Mouse (Mus musculus) midbrain, embryonic 14.5 days (tissue): Measurements from ENCODE around the gene F11r. TPM values are rescaled to one million over a fixed set of nuclear protein-coding genes. Genes with fewer than 3 reads are reported as not detected.

Experiments used
- ATAC-seq: fragments of 200-750 bp; cut with Nextera tagmentation; 2 replicates; pipeline ENCODE4 v1.8.0; 2017; ENCODE audit warnings: moderate number of reproducible peaks, moderate library complexity; ENCODE audit not compliant: low FRiP score, low TSS enrichment
- DNase-seq: peaks from one replicate; pipeline ENCODE4 v3.0.0-alpha.2; 2015
- H3K27ac ChIP-seq: fragments of 300-500 bp; sonication (generic); replicated peaks from 2 replicates; pipeline ENCODE4 v1.5.1; 2014; ENCODE audit warnings: mild to moderate bottlenecking, low read depth, low read length, moderate library complexity
- H3K27me3 ChIP-seq: fragments of 300-500 bp; sonication (generic); 2 replicates; pipeline ENCODE4 v1.6.1; 2014; ENCODE audit warnings: low read length, control low read depth, mixed read lengths; ENCODE audit not compliant: control insufficient read depth, insufficient read depth
- H3K36me3 ChIP-seq: fragments of 300-500 bp; sonication (generic); 2 replicates; pipeline ENCODE4 v1.6.1; 2014; ENCODE audit warnings: low read length, control low read depth; ENCODE audit not compliant: control insufficient read depth, insufficient read depth
- H3K4me1 ChIP-seq: fragments of 300-500 bp; sonication (generic); 2 replicates; pipeline ENCODE4 v1.6.1; 2014; ENCODE audit warnings: mild to moderate bottlenecking, antibody characterized with exemption, low read length, control low read depth; ENCODE audit not compliant: control insufficient read depth, insufficient read depth
- H3K4me2 ChIP-seq: fragments of 300-500 bp; sonication (generic); 2 replicates; pipeline ENCODE4 v1.6.1; 2014; ENCODE audit warnings: mild to moderate bottlenecking, low read length, moderate library complexity
- H3K4me3 ChIP-seq: fragments of 300-500 bp; sonication (generic); replicated peaks from 2 replicates; pipeline ENCODE4 v1.5.1; 2014; ENCODE audit warnings: low read depth, low read length
- H3K9ac ChIP-seq: fragments of 300-500 bp; sonication (generic); replicated peaks from 2 replicates; pipeline ENCODE4 v1.6.1; 2014; ENCODE audit warnings: mild to moderate bottlenecking, low read length, moderate library complexity
- H3K9me3 ChIP-seq: fragments of 300-500 bp; sonication (generic); 2 replicates; pipeline ENCODE4 v1.6.1; 2016; ENCODE audit warnings: low read length, control low read depth, mixed read lengths; ENCODE audit not compliant: control insufficient read depth
- WGBS: fragments of 180-500 bp; shearing (Covaris S2); extraction: QIAGEN DNeasy Blood & Tissue Kit; methylation state at CpG from one replicate; pipeline ENCODE4 v1.1.7; 2014; 5-methylcytosine and 5-hydroxymethylcytosine counted together
- polyA plus RNA-seq: library from polyadenylated mRNA; unstranded; fragments of >200 nt; fragmentation: Nextera tagmentation; extraction: Ambion mirVana; gene quantifications from 2 replicates; pipeline ENCODE4 v1.2.1, GENCODE M21; 2014

Gene F11r
- polyA plus RNA-seq, 1 experiment from 2014 or later = 8.1 TPM

DNA sequence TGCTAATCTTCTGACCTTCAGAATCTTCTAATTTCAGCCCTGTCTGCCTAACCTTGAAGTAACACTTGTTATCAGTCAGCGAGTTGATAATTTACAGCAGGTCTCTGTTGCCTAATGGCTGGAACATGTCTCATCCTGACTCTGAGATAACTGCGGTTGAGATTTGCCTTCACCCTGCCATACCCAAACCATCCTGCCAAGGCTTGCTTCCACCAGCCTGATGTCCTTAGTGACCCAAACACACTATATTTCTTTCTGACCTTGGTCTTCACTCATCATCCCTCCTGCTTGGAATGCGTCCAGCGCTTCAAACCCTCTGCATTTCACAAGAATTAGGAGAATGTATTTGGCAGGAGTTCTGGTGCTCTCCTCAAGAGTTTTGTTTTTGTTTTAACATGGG is 12.2 kb upstream of the F11r start:
- Histone ChIP-seq H3K4me3 (no peak overlapping the region), H3K27ac (no peak overlapping the region), H3K4me2 (no peak overlapping the region), H3K9me3 (no peaks in the 10 kb centered on the region), H3K4me1 (no peaks in the 10 kb centered on the region), H3K9ac (no peak overlapping the region), H3K36me3 (peaks cover 14% of the 10 kb centered on the region), H3K27me3 (no peaks in the 10 kb centered on the region)
- DNase-seq = no peak
- WGBS = 83% methylated on average over 4 of the region's 4 CpGs
- ATAC-seq = no peak

DNA sequence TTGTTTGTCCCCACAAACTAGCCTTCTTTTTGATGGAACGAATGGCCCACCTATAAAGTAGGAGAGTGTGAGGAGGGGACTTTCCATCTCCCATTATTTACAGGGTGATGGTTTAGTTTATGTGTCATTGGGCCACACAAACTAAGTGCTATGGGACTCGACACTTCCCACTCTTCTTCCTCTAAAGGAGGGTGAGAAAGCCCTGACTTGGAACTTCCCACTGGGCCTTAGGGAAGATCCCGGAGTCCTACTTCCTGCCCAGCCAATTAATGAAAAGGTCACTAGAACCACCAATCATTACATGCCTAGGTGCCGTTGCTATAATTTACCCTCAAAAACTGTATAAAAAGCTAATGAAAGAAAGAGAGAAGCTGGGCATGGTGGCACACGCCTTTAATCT is 5.2 kb upstream of the F11r start:
- no peaks in the 10 kb centered on the region for H3K36me3 ChIP-seq
- H3K27me3 ChIP-seq = peaks cover 2% of the 10 kb centered on the region
- DNase-seq = no peak
- no peak for ATAC-seq
- H3K4me3 ChIP-seq = no peak overlapping the region
- 88% methylated on average over 5 of the region's 5 CpGs for WGBS
- H3K27ac ChIP-seq = no peak overlapping the region
- H3K4me2 ChIP-seq = no peak overlapping the region
- H3K9me3 ChIP-seq = no peaks in the 10 kb centered on the region
- H3K9ac ChIP-seq = no peak overlapping the region
- H3K4me1 ChIP-seq = no peaks in the 10 kb centered on the region

DNA sequence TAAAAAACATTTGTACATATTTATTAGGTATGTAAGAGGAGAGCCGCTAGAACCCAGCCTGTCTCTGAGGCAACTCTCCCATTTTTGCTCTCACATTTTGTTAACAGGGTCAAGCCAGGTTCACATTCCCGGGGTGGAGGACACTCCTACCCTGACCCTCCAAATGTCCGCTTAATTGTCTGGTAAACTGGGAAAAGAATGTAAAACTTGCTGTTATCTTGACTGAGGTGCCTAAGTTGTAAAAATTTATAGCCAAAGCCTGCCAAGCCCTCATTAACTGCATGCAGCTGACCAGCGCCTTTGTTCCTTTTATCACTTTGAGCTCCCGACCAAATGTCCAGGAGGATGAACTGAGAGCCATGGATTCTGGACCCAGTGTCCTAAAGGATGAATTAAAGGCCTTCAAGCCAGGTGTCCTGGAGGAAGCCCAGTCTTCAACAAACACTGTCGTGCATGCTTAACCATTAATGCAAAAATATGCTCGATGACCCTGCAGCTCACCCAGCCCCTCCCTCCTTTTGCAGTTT is 2.0 kb upstream of the F11r start:
- no peak for ATAC-seq
- H3K27ac ChIP-seq = no peak overlapping the region
- 77% methylated on average over 7 of the region's 7 CpGs for WGBS

DNA sequence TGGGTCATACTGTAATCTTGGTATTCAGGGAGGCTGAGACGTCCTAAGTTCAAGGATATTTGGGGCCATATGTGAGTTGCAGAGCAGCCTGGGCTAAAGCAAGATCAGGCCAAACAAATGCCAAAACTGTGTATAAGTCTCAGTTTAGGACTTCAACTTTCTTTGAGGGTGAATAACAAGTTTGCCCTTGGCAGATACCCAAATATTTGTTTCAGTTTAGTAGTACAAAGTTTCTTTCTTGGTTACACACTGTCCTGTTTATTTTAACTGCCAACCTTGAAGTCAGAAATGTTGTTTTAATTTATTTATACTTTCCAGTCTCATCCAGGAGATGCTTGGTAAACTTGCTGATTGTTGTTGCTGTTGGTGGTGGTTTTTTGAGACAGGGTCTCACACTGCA is 1.4 kb upstream of the F11r start:
- H3K4me3 ChIP-seq = no peak overlapping the region
- WGBS = 71% methylated on average over 1 of the region's 1 CpGs
- H3K4me2 ChIP-seq = no peak overlapping the region
- H3K9ac ChIP-seq = no peak overlapping the region
- H3K36me3 ChIP-seq = no peaks in the 10 kb centered on the region
- H3K4me1 ChIP-seq = peaks cover 12% of the 10 kb centered on the region; the same call in 1 of the 2 replicates
- DNase-seq = no peak
- ATAC-seq = no peak
- no peaks in the 10 kb centered on the region for H3K9me3 ChIP-seq
- no peak overlapping the region for H3K27ac ChIP-seq
- peaks cover 30% of the 10 kb centered on the region for H3K27me3 ChIP-seq

More for the DNA sequence above, 2.0 kb upstream of the F11r start:
- Histone ChIP-seq H3K27me3 (peaks cover 30% of the 10 kb centered on the region), H3K9ac (no peak overlapping the region), H3K36me3 (no peaks in the 10 kb centered on the region), H3K4me3 (no peak overlapping the region), H3K9me3 (no peaks in the 10 kb centered on the region), H3K4me2 (no peak overlapping the region), H3K4me1 (peaks cover 12% of the 10 kb centered on the region; the same call in 1 of the 2 replicates)
- no peak for DNase-seq

DNA sequence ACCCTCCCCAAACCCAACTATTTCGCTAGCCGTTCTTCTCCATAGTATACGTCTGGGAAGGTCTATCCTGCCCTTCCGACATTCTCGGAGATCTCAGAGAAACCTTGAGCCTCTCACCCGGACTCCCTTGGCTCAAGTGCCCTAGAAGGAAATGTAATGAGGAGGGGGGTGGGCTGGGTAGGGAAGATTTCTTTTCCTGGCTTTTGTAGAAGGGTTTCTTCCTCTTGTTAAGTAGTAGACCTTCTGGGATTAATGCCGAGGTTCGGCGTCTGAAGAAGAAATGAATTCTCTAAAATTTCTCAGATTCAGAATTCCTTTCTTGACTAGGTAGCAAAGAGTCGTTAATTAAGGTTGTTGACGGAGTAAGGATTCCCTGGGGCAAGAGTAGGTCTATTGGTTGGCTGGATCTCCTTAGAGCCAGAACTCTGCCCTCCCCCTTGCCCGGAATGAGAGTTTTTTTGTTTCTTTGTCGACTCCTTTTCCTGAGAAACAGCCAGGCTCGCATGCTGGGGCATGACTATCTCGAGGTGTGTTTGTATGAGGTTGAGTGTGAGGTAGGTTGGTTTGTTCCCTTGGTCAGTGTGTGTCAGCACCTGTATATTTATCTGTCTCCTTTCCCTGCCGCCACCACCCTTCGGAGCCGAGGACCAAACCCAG is 807 bp downstream of the F11r start:
- Histone ChIP-seq H3K36me3 (no peaks in the 10 kb centered on the region), H3K9ac (0 out of 2 replicates have a peak overlapping the region, but pooled peaks have one; percentile 23), H3K4me3 (peak overlapping the region; percentile 33), H3K4me2 (peak overlapping the region; percentile 51), H3K9me3 (no peaks in the 10 kb centered on the region), H3K27me3 (peaks cover 30% of the 10 kb centered on the region), H3K4me1 (peaks cover 12% of the 10 kb centered on the region; the same call in 1 of the 2 replicates), H3K27ac (no peak overlapping the region)
- WGBS = 7% methylated on average over 18 of the region's 18 CpGs
- ATAC-seq (no peak), DNase-seq (no peak)

DNA sequence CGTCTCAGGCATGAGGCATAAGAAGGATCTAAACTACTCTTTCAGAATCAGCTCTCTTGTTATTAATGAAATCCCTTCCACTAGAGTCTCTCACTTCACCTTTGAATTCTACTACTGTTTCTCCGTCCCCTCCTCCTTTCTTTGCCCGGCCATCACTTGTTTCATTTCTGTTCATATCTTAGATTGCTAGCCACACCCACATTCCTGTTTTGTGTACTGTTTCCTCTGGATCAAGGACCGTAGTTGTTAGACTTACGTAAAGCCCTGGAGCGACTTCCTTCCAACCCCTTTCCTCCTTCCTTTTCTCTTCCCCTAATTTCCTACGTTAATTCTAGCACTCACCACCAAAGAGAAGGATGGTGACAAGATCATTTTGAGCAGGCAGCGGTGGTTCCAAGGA is 1.7 kb downstream of the F11r start:
- WGBS = 60% methylated on average over 8 of the region's 8 CpGs
- H3K36me3 ChIP-seq = no peaks in the 10 kb centered on the region
- peaks cover 30% of the 10 kb centered on the region for H3K27me3 ChIP-seq
- H3K9ac ChIP-seq = no peak overlapping the region
- H3K27ac ChIP-seq = no peak overlapping the region
- DNase-seq (no peak), ATAC-seq (no peak)
- H3K4me3 ChIP-seq = no peak overlapping the region
- 0 out of 2 replicates have a peak, but pooled peaks cover 5% of the 10 kb centered on the region for H3K9me3 ChIP-seq
- H3K4me1 ChIP-seq = peaks cover 12% of the 10 kb centered on the region; the same call in 1 of the 2 replicates
- H3K4me2 ChIP-seq = no peak overlapping the region

DNA sequence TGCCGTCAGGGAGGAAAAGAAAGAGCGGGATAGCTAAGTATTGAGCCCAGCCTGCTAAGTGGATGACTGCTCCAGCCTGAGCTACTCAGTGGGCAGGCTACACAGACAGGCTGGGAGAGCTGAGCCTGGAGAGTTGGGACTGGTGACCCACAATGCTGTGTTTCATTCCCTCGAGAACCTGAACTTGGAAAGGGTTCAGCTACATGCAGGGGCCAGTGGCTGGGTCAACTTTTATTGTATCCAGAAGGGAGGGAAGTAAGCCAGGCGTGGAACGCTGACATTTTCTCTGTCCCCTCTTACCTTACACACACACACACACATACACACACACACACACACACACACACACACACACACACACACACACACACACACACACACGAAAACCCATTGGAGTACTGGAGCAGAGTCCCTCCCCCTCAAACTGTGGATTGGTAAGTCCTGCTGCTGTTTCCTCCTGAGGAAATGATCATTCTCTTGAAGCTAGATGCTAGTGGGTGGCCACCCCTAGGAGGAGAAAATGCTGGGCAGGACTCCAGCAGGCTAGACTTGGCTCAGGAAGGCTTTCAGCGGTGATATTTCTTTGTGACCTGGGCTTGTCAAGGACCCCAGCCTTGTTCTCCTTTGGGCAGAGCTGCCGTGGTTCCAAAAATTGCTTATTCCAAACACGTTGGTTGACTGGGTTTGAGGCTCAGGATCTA is 2.8 kb downstream of the F11r start:
- peak overlapping the region; percentile 15; the same call in 1 of the 2 replicates for H3K4me2 ChIP-seq

DNA sequence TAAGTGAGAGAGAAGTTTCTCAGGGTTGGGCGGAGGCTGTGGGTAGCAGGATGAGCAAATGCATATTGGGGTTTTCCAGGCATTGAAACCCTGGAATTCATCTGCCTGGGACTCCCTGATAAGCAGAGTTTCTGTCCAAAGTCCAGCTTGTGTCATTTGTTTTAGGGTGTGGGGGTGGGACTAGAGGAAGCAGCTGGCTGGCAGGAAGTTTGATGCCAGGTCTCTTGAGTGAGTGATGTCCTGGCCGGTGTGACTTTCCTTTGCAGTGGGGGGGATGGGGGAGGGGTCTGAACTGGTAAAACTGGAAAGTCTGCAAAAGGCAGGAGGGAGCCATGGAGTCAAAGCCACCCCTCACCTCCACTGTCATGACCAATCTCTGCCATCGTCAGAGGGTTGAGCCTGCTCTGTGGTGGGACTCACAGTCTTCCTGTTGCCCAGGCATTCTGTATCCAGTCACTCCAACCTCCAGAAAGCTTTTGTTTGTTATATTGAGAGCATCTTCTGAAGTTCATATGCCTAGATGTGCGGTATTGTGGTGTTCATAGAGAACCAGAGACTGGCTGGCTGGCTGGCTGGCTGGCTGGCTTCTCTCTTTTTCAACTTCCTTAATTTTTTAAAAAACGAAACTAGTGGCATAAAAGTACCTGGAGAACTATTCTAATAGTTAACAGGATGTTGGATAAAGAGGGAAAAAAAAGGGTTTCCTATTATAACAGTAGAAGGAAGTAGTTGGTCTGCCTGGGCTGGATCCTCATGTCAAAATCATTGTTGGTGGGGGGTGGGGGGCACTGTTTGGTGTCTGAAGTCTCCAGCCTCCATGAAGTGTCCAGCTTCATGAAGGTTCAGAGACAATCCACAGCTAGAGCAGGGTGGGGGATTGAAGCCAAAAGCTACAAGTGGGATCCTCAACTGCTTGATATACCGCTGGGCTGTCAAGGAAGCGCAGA is 4.4 kb downstream of the F11r start:
- no peak for ATAC-seq

More for the DNA sequence above, 2.8 kb downstream of the F11r start:
- Histone ChIP-seq H3K9me3 (0 out of 2 replicates have a peak, but pooled peaks cover 7% of the 10 kb centered on the region), H3K27ac (no peak overlapping the region), H3K27me3 (peaks cover 30% of the 10 kb centered on the region), H3K36me3 (no peaks in the 10 kb centered on the region), H3K9ac (no peak overlapping the region; the same call in 1 of the 2 replicates), H3K4me1 (peaks cover 12% of the 10 kb centered on the region; the same call in 1 of the 2 replicates), H3K4me3 (no peak overlapping the region)
- no peak for DNase-seq
- no peak for ATAC-seq
- 54% methylated on average over 9 of the region's 9 CpGs for WGBS

More for the DNA sequence above, 4.4 kb downstream of the F11r start:
- H3K4me3 ChIP-seq = no peak overlapping the region
- H3K36me3 ChIP-seq = no peaks in the 10 kb centered on the region
- no peak for DNase-seq
- H3K27me3 ChIP-seq = peaks cover 30% of the 10 kb centered on the region
- no peak overlapping the region for H3K4me2 ChIP-seq
- H3K4me1 ChIP-seq = peaks cover 12% of the 10 kb centered on the region; the same call in 1 of the 2 replicates
- H3K9me3 ChIP-seq = 0 out of 2 replicates have a peak, but pooled peaks cover 7% of the 10 kb centered on the region
- no peak overlapping the region for H3K27ac ChIP-seq
- WGBS = 71% methylated on average over 7 of the region's 7 CpGs
- no peak overlapping the region for H3K9ac ChIP-seq
